Mouse (Mus musculus): Measurements from ENCODE around the gene Gpc5. TPM values are rescaled to one million over a fixed set of nuclear protein-coding genes. Genes with fewer than 3 reads are reported as not detected.

Gpc5 gene
- polyA plus RNA-seq, 1 experiment from 2014 or later, result 0.05 TPM

DNA sequence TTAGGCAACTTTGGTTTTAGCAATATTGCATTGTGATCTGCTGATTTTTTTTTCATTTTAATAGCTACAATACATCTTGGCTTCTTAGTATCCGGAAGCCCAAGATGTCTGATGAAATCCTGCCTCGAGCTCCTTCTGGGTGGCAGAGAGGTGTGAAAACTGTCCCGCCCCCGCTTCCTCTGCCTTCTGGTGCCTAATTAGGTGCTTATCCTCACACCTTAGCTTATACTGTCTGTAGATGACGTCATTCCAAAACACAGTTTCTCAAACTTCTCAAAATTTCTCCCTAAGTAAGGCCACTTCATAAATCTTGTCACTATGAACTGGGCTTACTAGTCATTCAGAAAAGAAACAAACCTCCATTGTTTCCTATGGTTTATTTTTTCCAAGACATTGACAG is 668.2 kb downstream of the Gpc5 start:
- H3K4me3 ChIP-seq (ENCODE audit: low read depth, low read length), result no peak overlapping the region

DNA sequence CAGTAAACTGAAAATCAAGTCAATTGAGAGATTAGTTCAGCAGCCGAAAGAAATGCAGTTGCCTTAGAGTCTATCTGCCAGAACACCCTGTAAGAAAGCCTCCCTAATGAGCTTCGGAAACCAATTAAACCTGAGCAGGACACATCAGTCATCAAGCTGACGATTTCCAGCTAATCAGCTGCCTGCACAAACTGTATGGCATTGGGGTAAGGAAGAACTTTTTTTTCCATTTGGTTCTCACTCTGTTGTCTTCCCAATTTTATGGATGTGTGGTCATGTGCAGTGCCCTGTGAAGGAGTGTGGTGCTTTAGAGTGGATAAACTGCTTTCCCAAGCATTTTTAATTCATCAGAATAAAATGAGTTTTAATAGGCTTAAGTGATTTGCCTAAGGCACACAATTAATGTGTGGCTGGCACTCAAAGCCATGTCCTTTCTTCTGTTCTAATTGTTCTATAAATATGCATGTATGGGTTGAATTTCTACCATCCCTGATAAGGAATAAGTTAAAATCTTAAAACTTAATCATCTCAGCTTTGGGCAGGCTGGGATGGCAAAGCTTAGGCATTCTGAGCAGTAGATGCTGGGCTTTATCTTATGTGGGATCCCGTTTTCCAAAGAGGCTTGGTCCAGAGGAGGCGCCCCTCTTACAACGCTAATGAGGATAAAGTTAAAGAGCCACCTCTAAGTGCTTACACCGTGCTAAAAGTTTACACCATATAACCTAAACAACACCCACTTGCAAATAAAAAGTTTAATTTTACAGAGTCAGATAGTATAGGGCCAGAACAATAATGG is 687.6 kb downstream of the Gpc5 start:
- Histone ChIP-seq H3K36me3 (ENCODE audit: control insufficient read depth, insufficient read depth) (no peaks in the 10 kb centered on the region), H3K27ac (ENCODE audit: low read length) (no peak overlapping the region), H3K27me3 (ENCODE audit: control insufficient read depth, insufficient read depth, low read depth, low read length) (no peaks in the 10 kb centered on the region), H3K9ac (ENCODE audit: low read depth, low read length) (no peak overlapping the region), H3K4me3 (ENCODE audit: low read depth, low read length) (no peak overlapping the region), H3K4me1 (ENCODE audit: control insufficient read depth, low read depth, low read length) (no peaks in the 10 kb centered on the region), H3K4me2 (ENCODE audit: low read depth, low read length) (no peak overlapping the region), H3K9me3 (replicated peaks; ENCODE audit: control insufficient read depth, low read length) (no peaks in the 10 kb centered on the region; the same call in 1 of the 2 replicates)
- 62% methylated on average over 7 of the region's 7 CpGs for WGBS (ENCODE audit: insufficient replicate concordance)
- ATAC-seq (ENCODE audit: low read depth), result no peak

More for the DNA sequence above, 668.2 kb downstream of the Gpc5 start:
- WGBS (ENCODE audit: insufficient replicate concordance), result 38% methylated on average over 5 of the region's 5 CpGs
- Histone ChIP-seq H3K9me3 (replicated peaks; ENCODE audit: control insufficient read depth, low read length) (no peaks in the 10 kb centered on the region), H3K9ac (ENCODE audit: low read depth, low read length) (no peak overlapping the region), H3K27ac (ENCODE audit: low read length) (no peak overlapping the region), H3K4me2 (ENCODE audit: low read depth, low read length) (no peak overlapping the region), H3K4me1 (ENCODE audit: control insufficient read depth, low read depth, low read length) (no peaks in the 10 kb centered on the region), H3K27me3 (ENCODE audit: control insufficient read depth, insufficient read depth, low read depth, low read length) (no peaks in the 10 kb centered on the region), H3K36me3 (ENCODE audit: control insufficient read depth, insufficient read depth) (no peaks in the 10 kb centered on the region)
- no peak for ATAC-seq (ENCODE audit: low read depth)

DNA sequence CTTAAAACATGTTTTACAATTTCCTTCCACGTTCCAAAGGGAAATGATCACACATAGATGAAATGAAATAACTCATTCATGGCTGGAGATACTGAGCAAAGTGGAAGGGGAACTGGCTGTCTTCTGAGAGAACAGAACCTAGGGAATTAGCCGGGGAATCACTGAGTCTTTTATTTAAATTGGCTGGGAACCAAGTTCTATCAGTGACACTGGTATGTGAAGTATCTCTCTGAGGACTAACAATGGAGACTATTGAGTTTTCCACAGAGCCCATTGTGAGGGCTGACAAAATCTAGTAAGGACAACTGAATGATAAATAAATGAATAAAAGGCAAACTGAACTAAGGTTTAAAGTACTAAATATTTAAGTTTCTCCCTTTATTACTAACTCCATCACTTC is 712.7 kb downstream of the Gpc5 start:
- WGBS (ENCODE audit: insufficient replicate concordance), result 35% methylated on average over 2 of the region's 2 CpGs
- Histone ChIP-seq H3K9me3 (replicated peaks; ENCODE audit: control insufficient read depth, low read length) (no peaks in the 10 kb centered on the region), H3K4me2 (ENCODE audit: low read depth, low read length) (no peak overlapping the region), H3K36me3 (ENCODE audit: control insufficient read depth, insufficient read depth) (no peaks in the 10 kb centered on the region), H3K27me3 (ENCODE audit: control insufficient read depth, insufficient read depth, low read depth, low read length) (no peaks in the 10 kb centered on the region), H3K27ac (ENCODE audit: low read length) (no peak overlapping the region), H3K4me3 (ENCODE audit: low read depth, low read length) (no peak overlapping the region), H3K9ac (ENCODE audit: low read depth, low read length) (no peak overlapping the region), H3K4me1 (ENCODE audit: control insufficient read depth, low read depth, low read length) (no peaks in the 10 kb centered on the region)
- no peak for ATAC-seq (ENCODE audit: low read depth)

DNA sequence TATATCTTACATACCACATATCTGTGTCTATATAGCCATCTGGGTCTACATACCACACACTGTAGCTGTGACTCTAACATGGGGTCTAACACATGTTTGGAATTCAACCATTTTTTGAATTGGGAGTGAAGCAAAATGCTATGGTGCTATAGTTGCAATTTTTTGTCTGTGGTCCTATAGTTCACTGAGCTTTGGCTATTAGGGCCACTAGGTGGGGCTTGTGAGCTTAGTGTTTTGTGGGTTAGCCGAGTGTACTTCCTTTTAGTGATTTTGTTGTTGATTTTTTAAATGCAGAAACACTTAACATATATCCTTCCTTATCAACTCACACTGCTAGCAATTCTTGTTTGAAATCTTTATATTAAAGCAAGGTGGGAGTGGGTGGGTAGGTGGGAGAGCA is 727.0 kb downstream of the Gpc5 start:
- no peaks in the 10 kb centered on the region for H3K36me3 ChIP-seq (ENCODE audit: control insufficient read depth, insufficient read depth)
- H3K27ac ChIP-seq (ENCODE audit: low read length), result no peak overlapping the region
- no peak overlapping the region for H3K9ac ChIP-seq (ENCODE audit: low read depth, low read length)
- no peaks in the 10 kb centered on the region for H3K9me3 ChIP-seq (replicated peaks; ENCODE audit: control insufficient read depth, low read length)
- no peaks in the 10 kb centered on the region for H3K27me3 ChIP-seq (ENCODE audit: control insufficient read depth, insufficient read depth, low read depth, low read length)
- no peaks in the 10 kb centered on the region for H3K4me1 ChIP-seq (ENCODE audit: control insufficient read depth, low read depth, low read length)
- no peak overlapping the region for H3K4me3 ChIP-seq (ENCODE audit: low read depth, low read length)
- WGBS (ENCODE audit: insufficient replicate concordance), result 7% methylated on average over 1 of the region's 1 CpGs
- no peak for ATAC-seq (ENCODE audit: low read depth)
- no peak overlapping the region for H3K4me2 ChIP-seq (ENCODE audit: low read depth, low read length)

DNA sequence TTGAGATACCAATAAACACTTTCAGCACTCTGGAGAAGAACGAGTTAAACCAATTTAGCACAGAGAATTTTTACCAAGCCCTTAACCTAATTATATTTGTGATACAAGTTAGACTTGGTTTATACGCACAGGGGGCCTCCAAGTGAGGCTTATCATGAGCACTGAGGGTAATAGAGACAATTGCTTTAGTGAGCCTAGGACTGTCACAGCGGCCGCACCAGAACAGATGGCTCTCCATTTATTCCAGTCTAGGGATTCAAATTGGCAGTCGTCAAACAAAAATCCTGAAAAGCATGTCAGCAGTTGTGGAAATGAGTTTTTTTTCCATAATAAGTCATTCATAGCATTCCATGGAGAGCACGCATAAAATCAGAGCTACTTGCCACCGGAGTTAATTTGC is 729.6 kb downstream of the Gpc5 start:
- no peak overlapping the region for H3K4me2 ChIP-seq (ENCODE audit: low read depth, low read length)
- no peak overlapping the region for H3K4me3 ChIP-seq (ENCODE audit: low read depth, low read length)
- H3K4me1 ChIP-seq (ENCODE audit: control insufficient read depth, low read depth, low read length), result no peaks in the 10 kb centered on the region
- no peak overlapping the region for H3K27ac ChIP-seq (ENCODE audit: low read length)
- no peaks in the 10 kb centered on the region for H3K36me3 ChIP-seq (ENCODE audit: control insufficient read depth, insufficient read depth)
- H3K9ac ChIP-seq (ENCODE audit: low read depth, low read length), result no peak overlapping the region
- 75% methylated on average over 7 of the region's 7 CpGs for WGBS (ENCODE audit: insufficient replicate concordance)
- H3K27me3 ChIP-seq (ENCODE audit: control insufficient read depth, insufficient read depth, low read depth, low read length), result no peaks in the 10 kb centered on the region
- no peak for ATAC-seq (ENCODE audit: low read depth)
- no peaks in the 10 kb centered on the region for H3K9me3 ChIP-seq (replicated peaks; ENCODE audit: control insufficient read depth, low read length)

DNA sequence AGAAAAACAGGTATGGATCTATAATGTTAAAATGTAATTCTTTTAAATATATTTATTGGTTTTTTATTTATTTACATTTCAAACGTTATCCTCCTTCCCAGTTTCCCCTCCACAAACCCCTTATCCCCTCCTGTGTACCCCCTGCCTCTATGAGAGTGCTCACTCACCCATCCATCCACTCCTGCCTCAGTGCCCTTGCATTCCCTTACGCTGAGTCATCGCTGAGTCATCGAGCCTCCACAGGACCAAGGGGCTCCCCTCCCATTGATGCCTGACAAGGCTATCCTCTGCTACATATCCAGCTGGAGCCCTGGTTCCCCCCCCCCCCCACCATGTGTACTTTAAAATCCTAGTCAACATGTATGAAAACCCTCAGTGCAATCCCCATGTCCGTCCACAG is 738.5 kb downstream of the Gpc5 start:
- no peak for ATAC-seq (ENCODE audit: low read depth)
- WGBS (ENCODE audit: insufficient replicate concordance), result 45% methylated on average over 5 of the region's 5 CpGs

DNA sequence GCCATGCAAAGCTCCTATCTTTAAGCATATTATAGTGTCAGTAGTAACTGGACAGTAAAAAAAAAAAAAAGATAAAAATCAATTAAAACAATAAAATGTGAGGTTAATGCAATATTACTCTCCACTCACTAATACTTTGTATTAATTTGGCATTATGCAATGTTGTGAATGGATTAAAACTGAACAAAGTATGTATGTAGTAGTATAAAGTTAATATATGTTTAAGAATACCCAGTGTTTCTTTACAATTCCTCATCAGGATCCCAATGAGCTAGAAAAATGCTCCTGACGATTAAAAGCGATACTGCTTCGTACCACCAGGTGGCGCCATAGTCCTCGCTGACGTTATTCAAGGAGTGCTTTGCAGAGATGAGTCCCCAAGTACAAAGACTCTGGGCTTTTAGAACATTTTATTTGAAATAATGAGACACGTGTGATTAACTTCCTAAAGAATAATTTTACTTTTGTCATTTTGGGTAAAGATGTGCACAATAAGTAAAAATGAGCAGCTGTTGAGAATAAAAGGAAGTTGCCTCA is 739.3 kb downstream of the Gpc5 start:
- no peaks in the 10 kb centered on the region for H3K36me3 ChIP-seq (ENCODE audit: control insufficient read depth, insufficient read depth)
- no peaks in the 10 kb centered on the region for H3K4me1 ChIP-seq (ENCODE audit: control insufficient read depth, low read depth, low read length)
- no peak overlapping the region for H3K27ac ChIP-seq (ENCODE audit: low read length)
- no peaks in the 10 kb centered on the region for H3K27me3 ChIP-seq (ENCODE audit: control insufficient read depth, insufficient read depth, low read depth, low read length)
- no peak overlapping the region for H3K4me3 ChIP-seq (ENCODE audit: low read depth, low read length)
- H3K9ac ChIP-seq (ENCODE audit: low read depth, low read length), result no peak overlapping the region
- H3K9me3 ChIP-seq (replicated peaks; ENCODE audit: control insufficient read depth, low read length), result no peaks in the 10 kb centered on the region
- H3K4me2 ChIP-seq (ENCODE audit: low read depth, low read length), result no peak overlapping the region
- WGBS (ENCODE audit: insufficient replicate concordance), result under 1% methylated on average over 7 of the region's 7 CpGs
- ATAC-seq (ENCODE audit: low read depth), result no peak

More for the DNA sequence above, 738.5 kb downstream of the Gpc5 start:
- Histone ChIP-seq H3K27me3 (ENCODE audit: control insufficient read depth, insufficient read depth, low read depth, low read length) (no peaks in the 10 kb centered on the region), H3K9me3 (replicated peaks; ENCODE audit: control insufficient read depth, low read length) (no peaks in the 10 kb centered on the region), H3K9ac (ENCODE audit: low read depth, low read length) (no peak overlapping the region), H3K27ac (ENCODE audit: low read length) (no peak overlapping the region), H3K4me2 (ENCODE audit: low read depth, low read length) (no peak overlapping the region), H3K36me3 (ENCODE audit: control insufficient read depth, insufficient read depth) (no peaks in the 10 kb centered on the region), H3K4me3 (ENCODE audit: low read depth, low read length) (no peak overlapping the region), H3K4me1 (ENCODE audit: control insufficient read depth, low read depth, low read length) (no peaks in the 10 kb centered on the region)

DNA sequence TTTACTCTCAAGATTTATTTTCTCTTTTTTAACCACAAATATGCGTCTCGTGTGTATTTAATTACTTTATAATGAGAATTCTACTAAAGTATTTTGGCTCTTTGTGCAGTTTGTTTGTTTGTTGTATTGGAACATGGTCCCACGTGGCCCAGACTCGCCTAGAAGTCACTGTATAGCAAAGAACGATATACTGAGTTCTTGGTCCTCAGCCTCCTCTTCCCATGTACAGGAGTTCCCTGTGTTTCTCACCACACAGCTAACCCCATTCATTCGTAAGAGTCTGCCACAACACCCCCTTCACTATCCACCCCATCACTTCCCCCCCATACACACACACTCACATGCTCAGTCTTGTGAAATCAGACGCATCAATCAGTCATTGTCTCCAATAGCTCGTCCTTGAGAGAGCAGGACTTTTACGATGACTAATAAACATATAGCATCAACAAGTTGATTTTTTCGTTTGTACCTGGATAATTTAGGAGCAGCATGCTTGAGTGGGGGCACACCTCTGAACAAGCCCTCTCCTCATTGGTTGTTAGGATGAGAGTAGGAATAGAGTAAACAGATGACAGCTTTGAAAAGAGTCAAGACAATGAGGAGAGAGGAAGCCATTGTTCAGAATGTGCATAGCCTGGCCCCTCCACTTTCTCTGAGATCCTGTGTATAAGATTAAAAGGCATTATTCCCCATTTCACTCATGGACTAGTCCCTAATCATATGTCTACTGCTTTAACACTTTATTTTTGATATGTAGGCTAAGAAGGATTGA is 740.0 kb downstream of the Gpc5 start:
- no peaks in the 10 kb centered on the region for H3K9me3 ChIP-seq (replicated peaks; ENCODE audit: control insufficient read depth, low read length)
- H3K36me3 ChIP-seq (ENCODE audit: control insufficient read depth, insufficient read depth), result no peaks in the 10 kb centered on the region
- no peak overlapping the region for H3K4me2 ChIP-seq (ENCODE audit: low read depth, low read length)
- H3K4me1 ChIP-seq (ENCODE audit: control insufficient read depth, low read depth, low read length), result no peaks in the 10 kb centered on the region
- no peak overlapping the region for H3K4me3 ChIP-seq (ENCODE audit: low read depth, low read length)
- ATAC-seq (ENCODE audit: low read depth), result no peak
- no peaks in the 10 kb centered on the region for H3K27me3 ChIP-seq (ENCODE audit: control insufficient read depth, insufficient read depth, low read depth, low read length)
- WGBS (ENCODE audit: insufficient replicate concordance), result 57% methylated on average over 10 of the region's 10 CpGs
- no peak overlapping the region for H3K9ac ChIP-seq (ENCODE audit: low read depth, low read length)
- H3K27ac ChIP-seq (ENCODE audit: low read length), result no peak overlapping the region

DNA sequence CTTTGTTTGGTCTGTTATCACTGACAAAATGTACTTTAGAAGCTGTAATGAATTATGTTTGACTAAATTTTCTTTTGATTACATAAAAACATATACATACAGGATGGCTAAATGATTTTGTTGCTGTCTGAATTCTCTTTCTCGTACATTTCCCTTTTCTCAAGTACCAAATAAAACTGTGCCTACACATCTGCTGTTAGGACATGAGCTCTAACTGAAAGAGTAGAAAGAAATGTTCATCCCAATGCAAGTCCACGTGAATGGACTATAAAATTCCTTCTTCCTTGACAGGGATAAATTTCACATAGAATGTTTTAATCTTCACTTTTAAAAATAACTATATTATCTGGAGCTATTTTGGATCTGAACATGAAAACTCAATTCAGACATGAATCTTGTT is 751.8 kb downstream of the Gpc5 start:
- ATAC-seq (ENCODE audit: low read depth), result no peak
- WGBS (ENCODE audit: insufficient replicate concordance), result 35% methylated on average over 2 of the region's 2 CpGs
- H3K4me2 ChIP-seq (ENCODE audit: low read depth, low read length), result no peak overlapping the region
- H3K4me3 ChIP-seq (ENCODE audit: low read depth, low read length), result no peak overlapping the region
- no peaks in the 10 kb centered on the region for H3K27me3 ChIP-seq (ENCODE audit: control insufficient read depth, insufficient read depth, low read depth, low read length)
- no peaks in the 10 kb centered on the region for H3K4me1 ChIP-seq (ENCODE audit: control insufficient read depth, low read depth, low read length)
- H3K36me3 ChIP-seq (ENCODE audit: control insufficient read depth, insufficient read depth), result no peaks in the 10 kb centered on the region
- H3K9me3 ChIP-seq (replicated peaks; ENCODE audit: control insufficient read depth, low read length), result no peaks in the 10 kb centered on the region
- no peak overlapping the region for H3K9ac ChIP-seq (ENCODE audit: low read depth, low read length)
- H3K27ac ChIP-seq (ENCODE audit: low read length), result no peak overlapping the region

All from liver, embryonic 16.5 days (tissue).